Mouse (Mus musculus) embryonic facial prominence, embryonic 13.5 days (tissue): ENCODE data around the gene Cacna2d3. TPM values are rescaled to one million over a fixed set of nuclear protein-coding genes. Genes with fewer than 3 reads are reported as not detected.

ENCODE experiments used
- ATAC-seq: fragments of 200-750 bp; cut with Nextera tagmentation; 2 replicates; pipeline ENCODE4 v1.8.0; 2017; ENCODE audit warnings: low read depth; ENCODE audit not compliant: insufficient number of reproducible peaks, insufficient read depth, low FRiP score, low TSS enrichment
- H3K27ac ChIP-seq: fragments of 300-500 bp; sonication (generic); 2 replicates; pipeline ENCODE4 v1.5.1; 2015; ENCODE audit warnings: moderate library complexity, mild to moderate bottlenecking, inconsistent platforms
- H3K27me3 ChIP-seq: fragments of 300-500 bp; sonication (generic); 2 replicates; pipeline ENCODE4 v1.6.1; 2015; ENCODE audit warnings: mild to moderate bottlenecking, inconsistent platforms
- H3K36me3 ChIP-seq: fragments of 300-500 bp; sonication (generic); 2 replicates; pipeline ENCODE4 v1.6.1; 2015; ENCODE audit warnings: mild to moderate bottlenecking, inconsistent platforms
- H3K4me1 ChIP-seq: fragments of 300-500 bp; sonication (generic); 2 replicates; pipeline ENCODE4 v1.6.1; 2015; ENCODE audit warnings: inconsistent platforms
- H3K4me2 ChIP-seq: fragments of 300-500 bp; sonication (generic); 2 replicates; pipeline ENCODE4 v1.6.1; 2015; ENCODE audit warnings: moderate library complexity, mild to moderate bottlenecking, inconsistent platforms
- H3K4me3 ChIP-seq: fragments of 300-500 bp; sonication (generic); 2 replicates; pipeline ENCODE4 v1.5.1; 2015; ENCODE audit warnings: mild to moderate bottlenecking, inconsistent platforms
- H3K9ac ChIP-seq: fragments of 300-500 bp; sonication (generic); 2 replicates; pipeline ENCODE4 v1.6.1; 2015; ENCODE audit warnings: mild to moderate bottlenecking, inconsistent platforms
- H3K9me3 ChIP-seq: fragments of 300-500 bp; sonication (generic); 2 replicates; pipeline ENCODE4 v1.6.1; 2016; ENCODE audit warnings: inconsistent platforms
- WGBS: fragments of 180-500 bp; shearing (Covaris S2); methylation state at CpG from one replicate; pipeline ENCODE4 v1.1.7; 2015; ENCODE audit warnings: mixed read lengths; 5-methylcytosine and 5-hydroxymethylcytosine counted together
- polyA plus RNA-seq: library from polyadenylated mRNA; unstranded; fragments of >200 nt; fragmentation: Nextera tagmentation; extraction: Ambion mirVana; gene quantifications from 2 replicates; pipeline ENCODE4 v1.2.1, GENCODE M21; 2015

The Cacna2d3 gene
- polyA plus RNA-seq, 1 experiment from 2014 or later, result 43.5 TPM

DNA sequence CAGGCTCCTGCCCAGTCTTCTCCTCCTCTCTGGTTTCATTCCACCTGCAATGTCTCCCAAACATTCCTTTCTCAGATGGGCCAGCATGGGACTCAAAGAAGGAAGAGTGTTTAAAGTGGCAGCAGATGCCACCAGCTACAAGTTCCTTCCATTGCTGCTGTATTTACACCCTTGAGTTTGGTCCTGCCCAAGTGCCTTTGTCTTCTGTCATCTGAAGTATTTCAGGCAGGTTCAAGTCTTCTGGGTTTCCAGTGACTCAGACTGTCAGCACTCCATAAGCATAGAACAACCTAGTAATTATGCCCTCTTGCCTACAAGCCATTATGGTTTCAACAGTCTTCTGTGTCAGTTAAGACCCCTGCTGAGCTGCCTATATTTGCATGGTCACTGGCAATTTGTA lies 493.2 kb downstream of the Cacna2d3 start:
- ATAC-seq, result no peak
- Histone ChIP-seq H3K9me3 (no peaks in the 10 kb centered on the region), H3K4me3 (no peak overlapping the region), H3K9ac (no peak overlapping the region), H3K4me2 (no peak overlapping the region), H3K27me3 (no peaks in the 10 kb centered on the region), H3K4me1 (peaks cover 53% of the 10 kb centered on the region), H3K36me3 (no peaks in the 10 kb centered on the region), H3K27ac (peak overlapping the region; percentile 86)

DNA sequence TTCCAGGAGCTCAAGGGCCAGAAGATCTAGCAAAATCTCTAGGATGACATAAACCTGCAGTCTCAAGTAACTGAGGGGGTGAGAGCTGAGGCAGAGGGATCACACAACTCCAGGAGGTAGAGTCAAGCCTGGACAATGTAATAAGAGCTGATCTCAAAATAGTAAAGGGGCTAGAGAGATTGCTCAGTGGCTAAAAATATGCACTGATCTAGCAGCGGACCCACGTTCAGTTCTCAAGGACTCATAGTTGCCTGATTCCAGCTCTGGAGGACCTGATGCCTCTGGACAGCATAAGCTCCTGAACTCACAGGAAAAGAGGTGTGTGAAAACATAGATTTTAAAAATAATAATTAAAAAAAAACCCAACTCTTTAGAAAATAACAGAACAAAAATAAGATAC lies 493.7 kb downstream of the Cacna2d3 start:
- no peak overlapping the region for H3K9ac ChIP-seq
- peak overlapping the region; percentile 86 for H3K27ac ChIP-seq
- no peaks in the 10 kb centered on the region for H3K27me3 ChIP-seq
- H3K4me1 ChIP-seq, result peaks cover 53% of the 10 kb centered on the region
- H3K4me2 ChIP-seq, result no peak overlapping the region
- H3K9me3 ChIP-seq, result no peaks in the 10 kb centered on the region
- no peak for ATAC-seq
- H3K4me3 ChIP-seq, result no peak overlapping the region
- H3K36me3 ChIP-seq, result no peaks in the 10 kb centered on the region
- WGBS, result 90% methylated on average over 2 of the region's 2 CpGs

- 20% methylated on average over 2 of the region's 2 CpGs for WGBS
- H3K27ac ChIP-seq, result peak overlapping the region; percentile 73
Observed at GRCm38 (mm10) chr14:29225754-29226365, 495.8 kb downstream of the Cacna2d3 start.

GRCm38 (mm10) chr14:29223012-29223411 lies 498.7 kb downstream of the Cacna2d3 start:
- Histone ChIP-seq H3K9me3 (no peaks in the 10 kb centered on the region), H3K4me3 (no peak overlapping the region), H3K4me2 (no peak overlapping the region), H3K27ac (0 out of 2 replicates have a peak overlapping the region, but pooled peaks have one; percentile 13), H3K36me3 (no peaks in the 10 kb centered on the region), H3K4me1 (peaks cover 27% of the 10 kb centered on the region), H3K27me3 (no peaks in the 10 kb centered on the region), H3K9ac (no peak overlapping the region)
- WGBS, result 81% methylated on average over 1 of the region's 1 CpGs
- no peak for ATAC-seq

More at GRCm38 (mm10) chr14:29225754-29226365, 495.8 kb downstream of the Cacna2d3 start:
- ATAC-seq, result peak; percentile 72; the same call in 1 of the 2 replicates
- Histone ChIP-seq H3K9ac (no peak overlapping the region), H3K27me3 (no peaks in the 10 kb centered on the region), H3K36me3 (no peaks in the 10 kb centered on the region), H3K9me3 (no peaks in the 10 kb centered on the region), H3K4me3 (no peak overlapping the region), H3K4me2 (no peak overlapping the region), H3K4me1 (peaks cover 54% of the 10 kb centered on the region)

- H3K27me3 ChIP-seq, result no peaks in the 10 kb centered on the region
- no peaks in the 10 kb centered on the region for H3K36me3 ChIP-seq
- 63% methylated on average over 4 of the region's 4 CpGs for WGBS
- H3K9ac ChIP-seq, result no peak overlapping the region
- no peak overlapping the region for H3K4me2 ChIP-seq
- 0 out of 2 replicates have a peak overlapping the region, but pooled peaks have one; percentile 13 for H3K27ac ChIP-seq
- ATAC-seq, result no peak
- no peak overlapping the region for H3K4me3 ChIP-seq
- peaks cover 23% of the 10 kb centered on the region for H3K4me1 ChIP-seq
- H3K9me3 ChIP-seq, result no peaks in the 10 kb centered on the region
Observed at GRCm38 (mm10) chr14:29222191-29222882, 499.3 kb downstream of the Cacna2d3 start.

DNA sequence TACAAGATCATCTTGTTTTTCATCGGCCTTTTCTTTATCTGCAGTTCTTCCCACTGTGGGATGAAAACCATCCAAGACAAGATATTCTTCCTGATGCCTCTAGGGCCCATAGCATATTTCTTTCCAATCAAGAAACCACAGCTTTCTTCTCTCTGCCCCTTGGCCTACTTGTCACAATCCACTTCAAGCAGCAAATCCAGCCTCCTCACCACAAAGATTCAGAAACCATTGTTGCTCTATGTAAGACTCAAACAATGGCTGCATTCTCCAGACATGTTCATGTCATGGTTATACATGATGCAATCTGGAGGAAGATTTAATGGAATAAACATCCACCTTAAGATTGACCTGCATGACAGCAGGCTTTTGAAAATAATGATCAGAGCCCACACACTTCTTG lies 505.6 kb downstream of the Cacna2d3 start:
- H3K27me3 ChIP-seq, result no peaks in the 10 kb centered on the region
- H3K36me3 ChIP-seq, result no peaks in the 10 kb centered on the region
- no peak overlapping the region for H3K4me3 ChIP-seq
- 45% methylated on average over 1 of the region's 1 CpGs for WGBS
- no peak overlapping the region for H3K4me2 ChIP-seq
- H3K27ac ChIP-seq, result no peak overlapping the region
- H3K9ac ChIP-seq, result no peak overlapping the region
- H3K9me3 ChIP-seq, result no peaks in the 10 kb centered on the region
- ATAC-seq, result no peak
- no peaks in the 10 kb centered on the region for H3K4me1 ChIP-seq

- H3K27ac ChIP-seq, result 0 out of 2 replicates have a peak overlapping the region, but pooled peaks have one; percentile 8
- WGBS, result 33% methylated on average over 1 of the region's 1 CpGs
- ATAC-seq, result no peak
- H3K4me1 ChIP-seq, result 0 out of 2 replicates have a peak, but pooled peaks cover 7% of the 10 kb centered on the region
- H3K4me2 ChIP-seq, result no peak overlapping the region
- no peaks in the 10 kb centered on the region for H3K36me3 ChIP-seq
- no peak overlapping the region for H3K4me3 ChIP-seq
- no peaks in the 10 kb centered on the region for H3K27me3 ChIP-seq
- H3K9ac ChIP-seq, result no peak overlapping the region
- no peaks in the 10 kb centered on the region for H3K9me3 ChIP-seq
Observed at GRCm38 (mm10) chr14:29204967-29205268, 516.7 kb downstream of the Cacna2d3 start.

DNA sequence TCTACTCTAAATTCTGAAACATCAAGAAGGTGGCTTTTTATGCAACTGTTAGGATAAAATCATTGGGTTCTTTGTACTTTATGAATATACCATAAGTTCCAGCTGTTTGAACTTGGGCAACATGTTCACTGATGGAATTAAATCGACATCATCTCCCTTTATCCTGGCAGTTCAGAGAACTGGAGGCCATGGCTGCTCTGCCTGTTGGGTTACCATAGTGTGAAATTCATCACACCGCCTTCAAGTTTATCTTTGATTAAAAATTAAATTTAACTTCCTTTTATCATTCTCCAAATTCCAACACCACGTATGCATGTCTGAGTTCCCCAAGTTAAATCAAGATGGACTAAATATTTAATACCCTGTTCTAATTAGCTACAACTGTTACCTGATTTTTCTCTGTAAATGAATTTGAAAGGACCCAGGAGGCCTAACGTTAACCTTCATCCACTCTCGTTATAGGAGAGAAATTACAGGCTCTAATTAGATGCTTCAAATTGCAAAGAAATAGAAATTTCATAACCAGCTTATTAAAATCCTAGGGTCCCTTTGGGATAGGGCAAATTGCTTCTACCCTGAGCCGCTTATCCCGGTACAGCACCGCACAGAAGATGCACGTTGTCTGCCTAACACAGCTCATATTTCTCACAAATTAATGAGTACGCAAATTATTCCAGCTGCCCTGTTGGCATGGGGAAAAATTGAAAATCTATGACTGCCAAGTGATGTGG lies 517.3 kb downstream of the Cacna2d3 start:
- H3K4me1 ChIP-seq, result 0 out of 2 replicates have a peak, but pooled peaks cover 7% of the 10 kb centered on the region
- no peak for ATAC-seq
- WGBS, result 52% methylated on average over 10 of the region's 10 CpGs
- H3K27me3 ChIP-seq, result no peaks in the 10 kb centered on the region
- no peak overlapping the region for H3K27ac ChIP-seq
- H3K4me3 ChIP-seq, result no peak overlapping the region
- H3K36me3 ChIP-seq, result no peaks in the 10 kb centered on the region
- no peak overlapping the region for H3K4me2 ChIP-seq
- H3K9ac ChIP-seq, result no peak overlapping the region
- no peaks in the 10 kb centered on the region for H3K9me3 ChIP-seq

- H3K27ac ChIP-seq, result no peak overlapping the region
- no peak overlapping the region for H3K4me2 ChIP-seq
- H3K27me3 ChIP-seq, result no peaks in the 10 kb centered on the region
- no peak overlapping the region for H3K4me3 ChIP-seq
- H3K9me3 ChIP-seq, result no peaks in the 10 kb centered on the region
- ATAC-seq, result no peak
- H3K4me1 ChIP-seq, result no peaks in the 10 kb centered on the region
- no peak overlapping the region for H3K9ac ChIP-seq
- no peaks in the 10 kb centered on the region for H3K36me3 ChIP-seq
Observed at GRCm38 (mm10) chr14:29196171-29196570, 525.5 kb downstream of the Cacna2d3 start.

DNA sequence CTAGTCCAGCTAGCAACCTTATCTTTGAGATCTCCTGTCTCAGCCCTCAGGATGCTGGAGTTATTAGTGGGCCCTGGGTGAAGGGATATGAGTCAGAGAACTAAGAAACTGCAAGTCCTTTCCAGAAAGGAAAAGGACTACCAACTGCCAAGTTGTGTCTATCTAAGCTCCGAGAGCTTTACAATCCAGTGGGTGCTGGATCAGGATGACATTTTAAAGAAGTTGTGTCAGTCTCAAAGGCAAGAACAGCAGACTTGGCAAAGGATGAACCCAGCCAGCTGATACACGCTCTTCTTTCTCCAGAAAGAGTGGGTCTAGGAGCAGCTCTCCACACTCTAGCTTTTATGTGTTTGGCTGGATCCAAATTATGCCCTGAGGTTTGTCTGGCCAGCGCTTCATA lies 530.2 kb downstream of the Cacna2d3 start:
- Histone ChIP-seq H3K4me3 (no peak overlapping the region), H3K9ac (no peak overlapping the region), H3K27ac (no peak overlapping the region), H3K4me1 (no peaks in the 10 kb centered on the region), H3K36me3 (no peaks in the 10 kb centered on the region), H3K27me3 (no peaks in the 10 kb centered on the region), H3K9me3 (no peaks in the 10 kb centered on the region), H3K4me2 (no peak overlapping the region)
- no peak for ATAC-seq
- 91% methylated on average over 3 of the region's 3 CpGs for WGBS

DNA sequence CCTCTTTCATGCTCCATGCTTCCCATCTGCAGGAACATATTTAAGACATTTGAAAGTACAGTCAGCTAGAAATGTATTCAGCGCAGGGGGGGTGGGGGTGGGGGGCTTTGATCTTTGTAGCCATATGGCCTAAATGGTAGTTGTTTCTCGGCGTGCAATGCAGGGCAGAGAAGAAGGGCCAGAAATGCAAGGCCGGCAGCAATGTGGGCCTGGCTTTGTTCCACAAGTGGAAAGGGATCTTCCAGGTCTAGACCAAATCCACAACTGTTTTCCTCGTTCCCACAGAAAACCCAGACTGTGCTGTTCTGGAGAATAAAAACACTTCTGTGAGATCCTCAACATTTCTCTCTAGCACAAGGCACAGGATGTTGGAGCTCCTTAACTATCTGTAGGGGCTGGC lies 537.9 kb downstream of the Cacna2d3 start:
- ATAC-seq, result no peak
- no peak overlapping the region for H3K4me3 ChIP-seq
- peaks cover 13% of the 10 kb centered on the region; the same call in 1 of the 2 replicates for H3K4me1 ChIP-seq
- H3K9ac ChIP-seq, result no peak overlapping the region
- no peaks in the 10 kb centered on the region for H3K27me3 ChIP-seq
- H3K4me2 ChIP-seq, result no peak overlapping the region
- WGBS, result 43% methylated on average over 5 of the region's 5 CpGs
- peak overlapping the region; percentile 71 for H3K27ac ChIP-seq
- H3K36me3 ChIP-seq, result no peaks in the 10 kb centered on the region
- no peaks in the 10 kb centered on the region for H3K9me3 ChIP-seq
